Mouse (Mus musculus) cortical plate, adult 2 months (tissue): ENCODE results near the gene Cd2. TPM values are rescaled to one million over a fixed set of nuclear protein-coding genes. Genes with fewer than 3 reads are reported as not detected.

ENCODE experiments used
- H3K27ac ChIP-seq: fragments of 200-500 bp; 2 replicates; pipeline ENCODE4 v1.5.1; 2012; ENCODE audit warnings: low read length, control low read depth, inconsistent platforms; ENCODE audit not compliant: insufficient read depth
- H3K4me1 ChIP-seq: fragments of 200-500 bp; 2 replicates; pipeline ENCODE4 v1.6.1; 2011; ENCODE audit warnings: low read length; ENCODE audit not compliant: control insufficient read depth, insufficient read depth
- H3K4me3 ChIP-seq: fragments of 200-500 bp; 2 replicates; pipeline ENCODE4 v1.5.1; 2011; ENCODE audit warnings: mild to moderate bottlenecking, low read length, control low read depth; ENCODE audit not compliant: insufficient read depth
- CTCF ChIP-seq: fragments of 200-500 bp; IDR thresholded peaks from 2 replicates; pipeline ENCODE4 v1.5.1; 2011; ENCODE audit warnings: mild to moderate bottlenecking, control low read depth, low read length; ENCODE audit not compliant: insufficient read depth; ENCODE audit errors: extremely low read depth
- POLR2A ChIP-seq: fragments of 200-500 bp; IDR thresholded peaks from 2 replicates; pipeline ENCODE4 v1.6.1; 2011; ENCODE audit warnings: mild to moderate bottlenecking, low read length, control low read depth; ENCODE audit not compliant: insufficient read depth; ENCODE audit errors: extremely low read depth
- polyA plus RNA-seq: library from polyadenylated mRNA; depleted of rRNA; stranded (reverse); fragments of >200 nt; gene quantifications from 2 replicates; pipeline ENCODE4 v1.2.3, GENCODE M21; 2012

The Cd2 gene
- polyA plus RNA-seq, 1 experiment, result 0.21 TPM

DNA sequence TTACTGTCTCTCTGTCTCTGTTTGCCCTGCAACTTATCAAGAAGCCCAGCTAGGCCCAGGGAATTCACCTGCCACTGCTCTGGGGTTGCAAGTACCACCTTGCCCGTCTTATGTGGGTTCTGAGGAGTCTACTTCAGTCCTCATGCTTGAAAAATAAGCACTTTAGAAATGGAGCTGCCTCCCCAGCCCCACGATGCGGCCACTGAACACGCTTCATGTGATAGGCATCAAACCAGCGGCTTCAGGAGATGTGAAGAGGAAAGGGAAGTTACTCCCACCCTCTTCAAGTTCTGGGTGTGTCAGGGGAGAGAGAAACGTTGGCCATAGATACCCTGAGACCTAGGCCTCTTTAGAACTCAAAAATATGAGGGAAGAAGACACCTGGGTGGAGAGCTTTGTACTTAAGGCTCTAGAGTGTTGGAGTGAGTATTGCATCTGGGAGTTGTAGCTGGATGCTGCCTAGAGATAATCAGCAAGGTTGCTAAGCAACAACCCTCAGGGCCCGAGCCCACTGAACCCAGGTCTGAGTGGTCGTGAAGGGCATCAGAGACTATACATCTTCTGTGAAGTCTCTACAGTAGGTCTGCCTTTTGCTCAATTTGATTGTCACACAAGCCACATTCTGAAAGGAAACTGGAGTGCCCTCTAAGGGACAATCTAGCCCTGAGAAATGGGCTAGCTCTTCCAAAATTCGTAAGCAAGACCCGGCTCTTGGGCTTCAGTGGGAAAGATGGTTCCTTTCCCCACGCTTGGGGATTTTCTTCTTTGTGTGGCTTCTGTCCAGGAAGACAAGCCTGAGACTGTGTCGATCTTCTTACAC is 11.0 kb downstream of the Cd2 start:
- Histone ChIP-seq H3K4me3 (no peak overlapping the region), H3K4me1 (no peaks in the 10 kb centered on the region), H3K27ac (no peak overlapping the region)
- TF ChIP-seq CTCF (0 out of 2 replicates have a peak, but pooled peaks have one; percentile 9), POLR2A (no peak)

DNA sequence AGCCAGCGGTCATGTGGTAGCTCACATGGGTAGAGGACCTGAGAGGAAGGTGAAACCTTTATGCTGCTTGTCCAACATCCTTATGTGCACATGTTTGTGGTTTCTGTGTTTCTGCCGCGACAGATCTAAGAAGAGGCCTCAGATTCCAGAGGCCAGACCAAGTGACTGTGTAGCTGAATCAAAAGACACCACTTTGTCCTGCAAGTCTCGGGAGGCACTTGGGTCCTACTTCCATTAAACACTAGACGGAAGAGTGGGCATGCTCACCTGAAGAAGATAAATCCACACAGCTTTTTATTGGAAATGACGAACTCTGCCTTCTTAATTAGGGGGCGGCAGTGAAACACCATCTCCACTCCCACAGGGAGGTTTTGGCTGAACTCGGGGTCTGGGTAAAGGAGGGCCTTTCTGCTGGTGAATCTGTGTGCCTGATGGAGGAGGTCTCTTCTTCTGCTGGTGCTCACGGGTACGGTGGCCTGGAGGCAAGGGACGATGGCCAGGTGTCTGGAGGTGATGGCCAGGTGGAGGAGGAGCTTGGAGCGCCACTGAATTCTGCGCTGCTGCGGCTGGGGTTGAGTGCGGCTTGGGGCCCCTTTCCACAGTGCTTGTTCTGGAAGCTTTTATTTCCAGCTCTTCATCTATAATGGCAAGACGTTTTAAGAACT is 12.0 kb downstream of the Cd2 start:
- Histone ChIP-seq H3K27ac (no peak overlapping the region), H3K4me1 (no peaks in the 10 kb centered on the region), H3K4me3 (no peak overlapping the region)
- TF ChIP-seq CTCF, result no peak
- TF ChIP-seq POLR2A, result no peak

DNA sequence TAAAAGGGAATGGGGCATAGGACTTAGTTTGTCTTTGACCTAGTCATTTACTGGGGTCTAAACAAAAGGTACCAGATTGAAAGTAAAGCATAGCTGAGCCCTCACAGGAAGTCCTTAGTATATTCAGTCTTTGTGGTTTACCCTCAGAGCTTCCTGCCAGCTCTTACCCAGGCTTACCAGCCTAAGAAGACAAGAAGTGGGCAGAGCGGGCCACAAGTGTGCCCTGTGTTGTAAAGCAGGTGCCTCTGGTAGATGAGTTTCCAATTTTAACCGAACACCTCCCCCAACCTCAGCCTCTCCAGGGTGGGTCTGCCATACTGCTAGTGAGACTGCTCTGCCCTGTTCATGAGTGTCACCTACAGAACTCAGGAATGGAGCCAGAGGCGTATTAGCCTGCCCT is 12.9 kb downstream of the Cd2 start:
- TF ChIP-seq POLR2A, result no peak
- no peak for TF ChIP-seq CTCF
- no peaks in the 10 kb centered on the region for H3K4me1 ChIP-seq
- H3K27ac ChIP-seq, result no peak overlapping the region
- no peak overlapping the region for H3K4me3 ChIP-seq

DNA sequence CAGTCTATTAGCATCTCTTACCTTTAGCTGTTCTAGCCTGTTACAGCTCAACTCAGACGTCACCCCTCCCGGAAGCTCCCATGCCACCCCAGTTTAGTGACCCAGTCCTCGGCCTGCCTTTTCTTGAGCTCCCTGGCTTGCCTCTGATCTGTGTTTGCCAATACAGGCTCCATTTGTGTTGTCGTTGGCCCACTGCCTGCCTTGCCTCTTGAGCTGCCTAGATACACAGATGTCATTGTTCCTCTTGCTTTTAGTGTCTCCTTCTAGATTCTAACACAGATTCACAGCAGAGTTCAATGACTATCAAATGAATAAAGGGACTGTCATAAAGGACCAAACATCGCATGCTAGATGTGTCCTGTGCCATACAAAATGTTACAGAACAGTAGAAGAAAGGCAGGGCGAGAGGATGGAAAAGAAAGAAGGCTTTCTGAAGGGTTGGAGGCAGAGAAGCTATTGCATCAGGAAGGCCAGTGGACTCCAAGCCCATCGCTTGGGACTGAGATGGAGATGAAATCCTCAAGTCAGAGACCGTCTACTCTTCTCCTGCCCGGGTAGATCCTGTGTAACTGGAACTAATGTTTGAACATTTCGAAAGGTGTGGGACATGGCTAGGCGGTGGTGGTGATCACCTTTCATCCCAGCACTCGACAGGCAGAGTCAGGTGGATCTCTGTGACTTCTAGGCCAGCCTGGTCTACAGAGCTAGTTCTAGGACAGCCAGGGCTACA is 13.5 kb downstream of the Cd2 start:
- no peaks in the 10 kb centered on the region for H3K4me1 ChIP-seq
- no peak overlapping the region for H3K27ac ChIP-seq
- TF ChIP-seq POLR2A, result no peak
- TF ChIP-seq CTCF, result no peak

DNA sequence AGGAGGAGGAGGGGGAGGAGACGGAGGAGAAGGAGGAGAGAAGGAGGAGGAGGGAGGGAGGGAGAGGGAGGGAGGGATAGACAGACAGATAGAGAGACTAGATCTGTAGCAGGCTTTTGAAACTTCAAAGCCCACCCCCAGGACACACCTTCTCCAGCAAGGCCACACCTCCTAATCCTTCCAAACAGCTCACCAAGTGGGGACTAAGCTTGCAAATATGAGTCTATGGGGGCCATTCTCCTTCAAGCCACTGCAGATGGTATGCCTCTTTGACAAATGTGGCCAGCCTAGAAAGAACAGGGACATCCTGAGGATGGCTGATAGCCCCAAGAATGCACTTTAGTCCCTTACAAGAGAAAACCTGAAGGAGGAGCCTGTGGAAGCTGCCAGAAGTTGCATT is 15.6 kb downstream of the Cd2 start:
- TF ChIP-seq CTCF, result no peak
- no peak for TF ChIP-seq POLR2A
- no peak overlapping the region for H3K4me3 ChIP-seq
- H3K27ac ChIP-seq, result no peak overlapping the region
- H3K4me1 ChIP-seq, result no peaks in the 10 kb centered on the region

More for the DNA sequence above, 13.5 kb downstream of the Cd2 start:
- H3K4me3 ChIP-seq, result no peak overlapping the region

DNA sequence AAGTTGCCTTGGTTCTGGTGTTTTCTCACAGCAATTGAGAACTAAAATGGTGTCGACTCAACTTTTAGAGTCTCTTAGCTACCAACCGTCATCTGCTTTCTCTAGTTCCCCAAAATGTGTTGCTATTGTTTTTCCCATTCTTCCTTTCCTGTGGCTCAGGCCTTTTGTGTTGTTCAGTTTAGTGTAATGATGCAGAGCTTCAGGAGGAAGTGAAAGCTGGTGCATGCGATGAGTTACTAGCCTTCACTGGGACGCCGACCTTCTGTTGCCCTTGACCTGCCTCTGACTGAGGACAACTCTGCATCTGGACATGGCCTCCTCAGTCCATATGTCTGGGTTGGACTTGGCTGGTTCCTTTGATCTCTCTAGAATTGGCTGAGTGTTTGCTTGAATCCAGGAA is 16.9 kb downstream of the Cd2 start:
- no peak overlapping the region for H3K4me3 ChIP-seq
- H3K27ac ChIP-seq, result no peak overlapping the region
- TF ChIP-seq CTCF, result no peak
- no peak for TF ChIP-seq POLR2A
- no peaks in the 10 kb centered on the region for H3K4me1 ChIP-seq

DNA sequence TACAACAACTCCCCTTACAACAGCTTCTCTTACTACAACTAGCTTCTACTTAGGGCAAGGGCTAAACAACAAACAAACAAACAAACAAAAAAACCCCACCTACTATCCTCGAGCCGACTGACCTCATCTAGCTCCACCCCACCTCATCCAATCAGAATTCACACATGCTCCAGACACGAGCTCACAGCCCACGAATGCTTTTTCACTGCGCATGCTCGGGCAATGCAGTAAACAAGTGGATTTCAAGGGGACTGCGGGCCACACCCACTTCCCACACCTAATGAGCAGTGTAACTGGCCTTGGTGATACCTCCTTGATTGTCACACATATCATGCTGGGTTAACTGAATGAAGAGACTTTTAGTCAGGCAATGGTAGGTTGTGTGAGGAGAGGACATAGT is 19.4 kb downstream of the Cd2 start:
- Histone ChIP-seq H3K4me3 (no peak overlapping the region), H3K27ac (no peak overlapping the region), H3K4me1 (no peaks in the 10 kb centered on the region)
- TF ChIP-seq POLR2A, result no peak
- TF ChIP-seq CTCF, result no peak

DNA sequence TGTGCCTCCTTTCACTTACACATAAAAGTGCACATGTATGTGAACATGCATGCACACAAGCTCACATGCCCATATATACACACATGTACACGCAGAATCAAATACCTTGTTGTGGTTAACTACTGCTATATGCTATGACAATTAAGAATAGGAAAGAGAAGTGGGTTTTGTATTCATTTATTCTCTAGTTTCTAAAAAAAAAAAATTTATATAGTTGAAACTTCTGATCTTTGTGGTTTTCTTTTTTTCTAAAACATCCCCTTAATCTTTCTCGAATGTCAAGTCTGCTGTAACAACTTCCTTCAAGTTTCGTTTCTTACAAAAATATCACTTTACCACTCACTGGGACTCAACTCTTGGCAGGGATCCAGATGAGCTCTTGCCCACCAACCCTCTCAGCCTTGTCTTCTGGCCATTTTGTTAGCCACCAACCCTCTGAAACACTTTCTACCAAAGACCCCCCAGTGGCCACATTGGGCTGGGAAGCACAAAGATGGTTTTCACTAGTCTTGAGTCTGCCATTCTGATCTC is 22.1 kb downstream of the Cd2 start:
- H3K4me1 ChIP-seq, result no peaks in the 10 kb centered on the region
- no peak overlapping the region for H3K27ac ChIP-seq
- TF ChIP-seq POLR2A, result no peak
- no peak for TF ChIP-seq CTCF
- no peak overlapping the region for H3K4me3 ChIP-seq

DNA sequence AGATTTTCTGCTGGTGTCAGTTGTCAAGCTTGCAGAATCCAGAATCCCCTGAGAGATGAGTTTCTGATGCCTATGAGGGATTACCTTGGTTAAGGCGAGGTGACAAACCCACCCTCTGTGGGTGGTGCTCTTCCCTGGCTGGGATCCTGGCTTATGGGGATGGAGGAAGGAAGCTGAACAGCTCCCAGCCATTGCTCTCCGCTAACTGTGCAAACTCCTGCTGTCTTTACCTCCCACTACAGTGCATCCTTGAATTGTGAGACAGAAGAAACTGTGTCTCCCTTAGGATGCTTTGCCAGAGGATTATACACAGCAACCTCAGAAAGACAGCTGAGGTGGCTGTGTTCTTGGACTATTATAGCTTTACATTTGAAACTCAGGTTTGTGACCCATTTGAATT is 28.8 kb downstream of the Cd2 start:
- TF ChIP-seq CTCF (no peak), POLR2A (no peak)
- no peaks in the 10 kb centered on the region for H3K4me1 ChIP-seq

DNA sequence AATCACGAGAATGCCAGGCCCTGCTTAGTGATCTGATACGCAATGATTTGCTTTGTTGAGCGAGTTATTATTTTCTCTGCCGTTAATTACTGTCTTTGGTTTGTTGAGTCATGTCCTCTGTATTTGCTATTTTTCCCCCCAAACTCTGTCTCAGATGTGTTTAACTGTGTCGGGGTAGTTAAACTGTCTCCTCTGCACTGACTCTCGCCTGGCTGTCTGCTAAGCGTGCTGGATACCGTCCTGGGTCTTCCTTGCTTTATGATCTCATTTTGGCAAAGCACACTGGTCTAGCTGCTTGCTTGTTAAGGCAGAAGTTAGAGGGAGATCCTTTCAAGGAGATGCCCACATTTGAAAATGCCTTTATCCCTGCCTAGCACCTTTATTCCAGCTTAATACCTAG is 31.6 kb downstream of the Cd2 start:
- H3K4me3 ChIP-seq, result no peak overlapping the region
- H3K4me1 ChIP-seq, result no peaks in the 10 kb centered on the region
- TF ChIP-seq CTCF, result no peak
- no peak for TF ChIP-seq POLR2A
- no peak overlapping the region for H3K27ac ChIP-seq

More for the DNA sequence above, 28.8 kb downstream of the Cd2 start:
- Histone ChIP-seq H3K27ac (no peak overlapping the region), H3K4me3 (no peak overlapping the region)
